Mouse (Mus musculus): ENCODE results near the gene Sdhc.
"Not testable (repeated sequence)": the region's sequence is repeated elsewhere in the genome, so short reads cannot be mapped to it uniquely, and the experiment has no call there.

Sdhc gene

GRCm38 (mm10) chr1:171079345-171079744 lies 71.1 kb downstream of the Sdhc start:
- not testable (repeated sequence) for DNase-seq (ENCODE audit: low read depth)

- not testable (repeated sequence) for DNase-seq (ENCODE audit: low read depth)
These were observed 72.0 kb downstream of the Sdhc start for GRCm38 (mm10) chr1:171078419-171078818.

GRCm38 (mm10) chr1:171077955-171078354 lies 72.4 kb downstream of the Sdhc start:
- DNase-seq (ENCODE audit: low read depth): not testable (repeated sequence)

- DNase-seq (ENCODE audit: low read depth): not testable (repeated sequence)
These were observed 73.2 kb downstream of the Sdhc start for GRCm38 (mm10) chr1:171077192-171077591.
